Mouse (Mus musculus): ENCODE measurements around the gene Ttc4.

The Ttc4 gene

GRCm38 (mm10) chr4:106613560-106613959 is 65.2 kb downstream of the Ttc4 start:
- no peak for DNase-seq

GRCm38 (mm10) chr4:106613105-106613504 is 65.6 kb downstream of the Ttc4 start:
- no peak for DNase-seq

Data from cerebellum, postnatal 36 days (tissue).